In the genomic region with DNA sequence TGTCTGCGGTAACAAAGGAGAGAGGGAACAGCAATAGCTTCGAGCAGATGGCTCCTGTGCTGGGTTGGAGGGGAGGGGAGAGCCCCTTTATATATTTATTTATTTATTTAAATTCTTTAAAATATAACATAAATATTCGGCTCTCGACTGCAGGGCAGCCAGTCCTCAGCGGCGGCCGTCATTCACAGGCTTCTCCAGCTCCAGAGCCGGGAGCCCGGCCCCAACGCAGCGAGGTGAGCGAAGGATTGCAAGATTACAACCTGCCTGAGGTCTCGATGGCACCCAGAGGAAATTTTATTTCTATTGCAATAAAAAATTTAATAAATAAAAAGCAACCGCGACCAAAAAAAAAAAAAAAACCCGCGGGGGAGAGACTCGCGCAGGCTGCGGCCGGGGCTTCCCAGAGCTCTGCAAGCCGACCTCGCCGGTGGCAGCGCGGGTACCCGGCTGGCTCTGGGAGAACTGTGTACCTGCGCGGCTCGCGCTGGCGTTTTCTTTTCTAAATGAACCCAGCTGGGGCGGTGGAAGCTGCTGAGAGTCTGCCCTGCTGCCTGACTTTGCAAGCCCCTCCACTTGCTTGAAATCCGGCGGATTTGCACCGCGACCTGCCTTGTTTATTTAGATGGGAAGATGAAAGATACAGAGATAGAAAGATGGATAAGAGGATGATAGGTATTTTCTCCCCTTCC, we compare ENCODE assay signal across 8 mouse cellular contexts. TPM values are rescaled to one million over a fixed set of nuclear protein-coding genes. Genes with fewer than 3 reads are reported as not detected.
A peak's percentile ranks its signal among the peaks of the same experiment; 100 is the strongest.
DNase-seq lines count a peak whose midpoint lies in the region; ATAC-seq lines count a peak whose summit lies in the region.

No protein-coding gene starts in this region.

- no peaks in the 10 kb centered on the region for H3K36me3 ChIP-seq in heart, embryonic 13.5 days
- H3K36me3 ChIP-seq in hindbrain, embryonic 14.5 days (replicated peaks; ENCODE audit: control insufficient read depth, insufficient read depth) = no peaks in the 10 kb centered on the region
- H3K36me3 ChIP-seq in neural tube, embryonic 12.5 days = no peaks in the 10 kb centered on the region

- peak overlapping the region; percentile 87 for H3K9ac ChIP-seq in heart, embryonic 13.5 days
- H3K9ac ChIP-seq in hindbrain, embryonic 14.5 days = peak overlapping the region; percentile 94
- peak overlapping the region; percentile 93 for H3K9ac ChIP-seq in neural tube, embryonic 12.5 days

- peaks cover 33% of the 10 kb centered on the region for H3K4me1 ChIP-seq in heart, embryonic 13.5 days
- H3K4me1 ChIP-seq in hindbrain, embryonic 14.5 days (replicated peaks; ENCODE audit: control insufficient read depth, insufficient read depth, low read length) = peaks cover 22% of the 10 kb centered on the region
- H3K4me1 ChIP-seq in neural tube, embryonic 12.5 days = peaks cover 46% of the 10 kb centered on the region

- H3K9me3 ChIP-seq in heart, embryonic 13.5 days = no peaks in the 10 kb centered on the region
- no peaks in the 10 kb centered on the region for H3K9me3 ChIP-seq in hindbrain, embryonic 14.5 days (ENCODE audit: control insufficient read depth, low read length)
- no peaks in the 10 kb centered on the region for H3K9me3 ChIP-seq in neural tube, embryonic 12.5 days

- no peak overlapping the region for H3K27ac ChIP-seq in heart, embryonic 13.5 days (replicated peaks)
- peak overlapping the region; percentile 95 for H3K27ac ChIP-seq in hindbrain, embryonic 14.5 days
- H3K27ac ChIP-seq in neural tube, embryonic 12.5 days = peak overlapping the region; percentile 59; the same call in 1 of the 2 replicates

- no peak for ATAC-seq in heart, embryonic 13.5 days (ENCODE audit: extremely low read depth, insufficient number of reproducible peaks, low FRiP score, low TSS enrichment)
- no peak for ATAC-seq in hindbrain, embryonic 14.5 days (ENCODE audit: low FRiP score)
- ATAC-seq in neural tube, embryonic 12.5 days (ENCODE audit: low FRiP score, low read depth) = no peak

- peak overlapping the region; percentile 84 for H3K4me3 ChIP-seq in heart, embryonic 13.5 days
- H3K4me3 ChIP-seq in hindbrain, embryonic 14.5 days (replicated peaks; ENCODE audit: low read length) = peak overlapping the region; percentile 73
- H3K4me3 ChIP-seq in neural tube, embryonic 12.5 days = peak overlapping the region; percentile 81

- peaks cover 89% of the 10 kb centered on the region for H3K27me3 ChIP-seq in heart, embryonic 13.5 days (replicated peaks)
- H3K27me3 ChIP-seq in hindbrain, embryonic 14.5 days (ENCODE audit: control insufficient read depth, insufficient read depth, low read length) = peaks cover 10% of the 10 kb centered on the region
- peaks cover 14% of the 10 kb centered on the region for H3K27me3 ChIP-seq in neural tube, embryonic 12.5 days (replicated peaks)

- DNase-seq in heart, adult 18-20 months = no peak
- peak; percentile 67 for DNase-seq in T-cell, adult 2 months (ENCODE audit: low spot score)
- DNase-seq in hindbrain, embryonic 14.5 days (ENCODE audit: low spot score) = no peak
- no peak for DNase-seq in adrenal gland, postnatal 36 days
- no peak for DNase-seq in right cerebral cortex, adult 18-20 months
- no peak for DNase-seq in ovary, adult 18-20 months (ENCODE audit: low spot score)

- 4% methylated on average over 37 of the region's 37 CpGs for WGBS in heart, embryonic 13.5 days
- 2% methylated on average over 37 of the region's 37 CpGs for WGBS in hindbrain, embryonic 14.5 days
- 1% methylated on average over 37 of the region's 37 CpGs for WGBS in neural tube, embryonic 12.5 days

- H3K4me2 ChIP-seq in heart, embryonic 13.5 days = peak overlapping the region; percentile 93
- H3K4me2 ChIP-seq in hindbrain, embryonic 14.5 days (replicated peaks) = peak overlapping the region; percentile 81
- peak overlapping the region; percentile 81 for H3K4me2 ChIP-seq in neural tube, embryonic 12.5 days (replicated peaks)

RNA-seq across cellular contexts. Expression of a gene that starts 1.6 kb away (rescaled TPM):
- polyA plus RNA-seq in heart, embryonic 13.5 days (2015; fragmentation: Nextera tagmentation; extraction: Ambion mirVana) = 4.5 and 4.6 TPM in 2 replicates
- 1 to 10 TPM in 1 of 2 experiments, under 1 TPM in 1; 0.69 to 1.1 TPM for total RNA-seq in heart, adult 18-20 months (2021)
- 29.6 and 30.7 TPM in 2 replicates for polyA plus RNA-seq in hindbrain, embryonic 14.5 days (2014; fragmentation: Nextera tagmentation; extraction: Ambion mirVana)
- 25.9 and 27.1 TPM in 2 replicates for polyA plus RNA-seq in neural tube, embryonic 12.5 days (2016; fragmentation: Nextera tagmentation; extraction: Ambion mirVana)
- total RNA-seq in adrenal gland, postnatal 36 days (2021) = under 1 TPM; 0.07 to 0.50 TPM
